In genomic region chr13:78210029-78210747, GRCm38 (mm10) we compare ENCODE assay signal across 8 mouse cellular contexts. TPM values are rescaled to one million over a fixed set of nuclear protein-coding genes. Genes with fewer than 3 reads are reported as not detected.
DNase-seq lines count a peak whose midpoint lies in the region; ATAC-seq lines count a peak whose summit lies in the region.

No protein-coding gene starts in this region.

- DNase-seq in kidney, adult 18-20 months: no peak
- DNase-seq in adrenal gland, adult 2 months: peak; percentile 68
- peak; percentile 77 for DNase-seq in embryonic facial prominence, embryonic 10.5 days (ENCODE audit: low spot score)
- DNase-seq in hindbrain, embryonic 14.5 days (ENCODE audit: low spot score): peak; percentile 68
- DNase-seq in thymus, postnatal 4 days: no peak
- no peak for DNase-seq in yolk sac, embryonic 10.5 days (ENCODE audit: low spot score)

- H3K9ac ChIP-seq in kidney, embryonic 16.5 days (replicated peaks; ENCODE audit: low read length): peak overlapping the region; percentile 59
- peak overlapping the region; percentile 68 for H3K9ac ChIP-seq in hindbrain, embryonic 14.5 days

- peaks cover 41% of the 10 kb centered on the region for H3K4me1 ChIP-seq in kidney, embryonic 16.5 days (ENCODE audit: insufficient read depth, low read length)
- H3K4me1 ChIP-seq in embryonic facial prominence, embryonic 10.5 days: peaks cover 79% of the 10 kb centered on the region
- peaks cover 65% of the 10 kb centered on the region for H3K4me1 ChIP-seq in hindbrain, embryonic 14.5 days (replicated peaks; ENCODE audit: control insufficient read depth, insufficient read depth, low read length)

- no peaks in the 10 kb centered on the region for H3K9me3 ChIP-seq in kidney, embryonic 16.5 days (ENCODE audit: low read length)
- no peaks in the 10 kb centered on the region for H3K9me3 ChIP-seq in embryonic facial prominence, embryonic 10.5 days
- no peaks in the 10 kb centered on the region for H3K9me3 ChIP-seq in hindbrain, embryonic 14.5 days (ENCODE audit: control insufficient read depth, low read length)

- WGBS in kidney, embryonic 16.5 days: under 1% methylated on average over 38 of the region's 38 CpGs
- WGBS in embryonic facial prominence, embryonic 10.5 days: 1% methylated on average over 38 of the region's 38 CpGs
- under 1% methylated on average over 38 of the region's 38 CpGs for WGBS in hindbrain, embryonic 14.5 days

- H3K27me3 ChIP-seq in kidney, embryonic 16.5 days (ENCODE audit: insufficient read depth, low read length): peaks cover 7% of the 10 kb centered on the region; the same call in 1 of the 2 replicates
- H3K27me3 ChIP-seq in embryonic facial prominence, embryonic 10.5 days (replicated peaks; ENCODE audit: low read depth, poor library complexity, severe bottlenecking): peaks cover 75% of the 10 kb centered on the region
- H3K27me3 ChIP-seq in hindbrain, embryonic 14.5 days (ENCODE audit: control insufficient read depth, insufficient read depth, low read length): 0 out of 2 replicates have a peak, but pooled peaks cover 3% of the 10 kb centered on the region

- peak; percentile 80 for ATAC-seq in kidney, embryonic 16.5 days (ENCODE audit: low FRiP score, low TSS enrichment)
- peak; percentile 64 for ATAC-seq in hindbrain, embryonic 14.5 days (ENCODE audit: low FRiP score)
- ATAC-seq in megakaryocyte, adult 5-6 weeks (ENCODE audit: poor library complexity, severe bottlenecking): 0 out of 2 replicates have a peak, but pooled peaks have one; percentile 27

- peak overlapping the region; percentile 47 for H3K4me3 ChIP-seq in kidney, embryonic 16.5 days (ENCODE audit: low read length)
- peak overlapping the region; percentile 50 for H3K4me3 ChIP-seq in embryonic facial prominence, embryonic 10.5 days
- peak overlapping the region; percentile 38 for H3K4me3 ChIP-seq in hindbrain, embryonic 14.5 days (replicated peaks; ENCODE audit: low read length)

- H3K27ac ChIP-seq in kidney, embryonic 16.5 days (ENCODE audit: low read length): 0 out of 2 replicates have a peak overlapping the region, but pooled peaks have one; percentile 43
- H3K27ac ChIP-seq in embryonic facial prominence, embryonic 10.5 days (replicated peaks): peak overlapping the region; percentile 86
- peak overlapping the region; percentile 84 for H3K27ac ChIP-seq in hindbrain, embryonic 14.5 days

- peak overlapping the region; percentile 88 for H3K4me2 ChIP-seq in kidney, embryonic 16.5 days (replicated peaks; ENCODE audit: low read depth, low read length)
- peak overlapping the region; percentile 95 for H3K4me2 ChIP-seq in hindbrain, embryonic 14.5 days (replicated peaks)

- H3K36me3 ChIP-seq in kidney, embryonic 16.5 days (ENCODE audit: insufficient read depth, low read length): no peaks in the 10 kb centered on the region
- H3K36me3 ChIP-seq in embryonic facial prominence, embryonic 10.5 days (replicated peaks): no peaks in the 10 kb centered on the region
- no peaks in the 10 kb centered on the region for H3K36me3 ChIP-seq in hindbrain, embryonic 14.5 days (replicated peaks; ENCODE audit: control insufficient read depth, insufficient read depth)

RNA-seq across cellular contexts. Expression of gene Nr2f1, which starts 10.6 kb away (rescaled TPM):
- 12.3 and 15.5 TPM in 2 replicates for polyA plus RNA-seq in kidney, embryonic 16.5 days (2015; fragmentation: Nextera tagmentation; extraction: Ambion mirVana)
- 10 to 100 TPM; 18.2 to 22.7 TPM for total RNA-seq in adrenal gland, adult 2 months (2021)
- 97.9 and 105 TPM in 2 replicates for polyA plus RNA-seq in adrenal gland, adult 2 months (2012; rRNA removed)
- polyA plus RNA-seq in embryonic facial prominence, embryonic 10.5 days (2016; fragmentation: Nextera tagmentation; extraction: Ambion mirVana): 54.4 and 58.6 TPM in 2 replicates
- polyA plus RNA-seq in hindbrain, embryonic 14.5 days (2014; fragmentation: Nextera tagmentation; extraction: Ambion mirVana): 64.3 and 70.7 TPM in 2 replicates
- total RNA-seq in megakaryocyte, adult 5-6 weeks (2015): not detected in 2 replicates
- not detected in 2 replicates for total RNA-seq in megakaryocyte, adult 5-6 weeks (2017)

Comparison
In these comparisons a context has a peak if more than half of its experiments do, and no peak if none do; other contexts are left out.
1. ATAC-seq: peak in every context shown above with its lines; median percentile 80 in kidney, embryonic 16.5 days; 64 in hindbrain, embryonic 14.5 days; 27 in megakaryocyte, adult 5-6 weeks.
2. DNase-seq: peak in adrenal gland, adult 2 months (single experiment), embryonic facial prominence, embryonic 10.5 days (single experiment) and hindbrain, embryonic 14.5 days (single experiment); none in kidney, adult 18-20 months (single experiment), thymus, postnatal 4 days (single experiment) and yolk sac, embryonic 10.5 days (single experiment).
3. Peak in every context shown above with its lines, with median percentiles within 50 percentile points of each other: H3K27ac ChIP-seq and H3K4me3 ChIP-seq.